Mouse (Mus musculus) stomach, postnatal 0 days (tissue): Measurements from ENCODE around the gene Olfr1183.

Experiments used
- CTCF ChIP-seq: IDR thresholded peaks from 2 replicates; pipeline ENCODE4 v1.5.1; 2016; ENCODE audit warnings: antibody characterized with exemption, low read depth, mild to moderate bottlenecking, moderate library complexity
- EP300 ChIP-seq: optimal IDR thresholded peaks from 2 replicates; pipeline ENCODE3; 2016; ENCODE audit warnings: antibody characterized with exemption

DNA sequence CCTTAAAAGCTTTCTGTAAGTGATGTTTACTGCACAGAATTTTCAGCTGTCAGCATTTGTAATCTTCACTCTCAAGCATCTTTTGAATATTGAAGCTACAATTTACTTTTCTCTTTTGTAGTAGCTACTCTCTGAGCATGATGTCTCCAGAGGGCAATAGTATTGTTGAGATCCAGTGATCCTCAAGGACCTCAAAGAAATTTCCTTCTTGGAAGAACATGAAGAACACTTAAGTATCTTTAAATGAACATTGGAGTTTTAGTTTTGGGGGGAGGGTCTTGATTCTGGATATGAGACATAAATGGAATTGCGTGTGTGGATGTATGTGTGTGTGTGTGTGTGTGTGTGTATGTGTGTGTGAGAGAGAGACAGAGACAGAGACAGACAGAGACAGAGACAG is 5.6 kb upstream of the Olfr1183 start, which contains the start of gene Gm13757:
- TF ChIP-seq CTCF (no peak), EP300 (no peak)
